Mouse (Mus musculus): ENCODE data around the gene Rbfox2. TPM values are rescaled to one million over a fixed set of nuclear protein-coding genes. Genes with fewer than 3 reads are reported as not detected.
A peak's percentile ranks its signal among the peaks of the same experiment; 100 is the strongest.

Rbfox2 gene
- polyA plus RNA-seq, 1 experiment from 2014 or later, result 54.6 TPM

DNA sequence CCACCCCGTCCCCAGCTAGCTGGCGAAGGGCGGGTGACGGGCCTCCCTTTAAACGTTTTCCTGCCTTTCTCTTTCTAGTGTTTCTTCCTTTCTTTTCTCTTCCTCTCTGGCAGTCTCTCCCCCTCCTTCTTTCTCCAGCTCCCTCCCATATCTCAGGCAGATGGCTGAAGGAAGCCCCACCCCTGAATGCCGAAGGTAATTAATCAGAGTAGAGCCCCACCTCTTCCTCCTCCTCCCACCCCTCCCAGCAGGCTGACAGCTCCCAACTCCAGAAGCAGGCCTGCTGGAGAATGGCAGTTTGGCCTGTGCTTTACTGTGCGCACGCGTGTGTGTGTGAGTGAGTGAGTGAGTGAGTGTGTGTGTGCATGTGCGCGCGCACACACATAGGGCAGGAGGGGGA lies 153.2 kb downstream of the Rbfox2 start:
- no peaks in the 10 kb centered on the region for H3K27me3 ChIP-seq
- no peaks in the 10 kb centered on the region for H3K9me3 ChIP-seq (replicated peaks)
- no peaks in the 10 kb centered on the region for H3K36me3 ChIP-seq
- peaks cover 57% of the 10 kb centered on the region for H3K4me1 ChIP-seq (replicated peaks)
- ATAC-seq (replicated peaks; ENCODE audit: insufficient number of reproducible peaks, insufficient read depth, low FRiP score, low read depth), result peak; percentile 87
- H3K9ac ChIP-seq, result peak overlapping the region; percentile 79
- H3K27ac ChIP-seq, result peak overlapping the region; percentile 94
- H3K4me2 ChIP-seq, result peak overlapping the region; percentile 63
- H3K4me3 ChIP-seq, result peak overlapping the region; percentile 68
- WGBS, result 1% methylated on average over 12 of the region's 12 CpGs

DNA sequence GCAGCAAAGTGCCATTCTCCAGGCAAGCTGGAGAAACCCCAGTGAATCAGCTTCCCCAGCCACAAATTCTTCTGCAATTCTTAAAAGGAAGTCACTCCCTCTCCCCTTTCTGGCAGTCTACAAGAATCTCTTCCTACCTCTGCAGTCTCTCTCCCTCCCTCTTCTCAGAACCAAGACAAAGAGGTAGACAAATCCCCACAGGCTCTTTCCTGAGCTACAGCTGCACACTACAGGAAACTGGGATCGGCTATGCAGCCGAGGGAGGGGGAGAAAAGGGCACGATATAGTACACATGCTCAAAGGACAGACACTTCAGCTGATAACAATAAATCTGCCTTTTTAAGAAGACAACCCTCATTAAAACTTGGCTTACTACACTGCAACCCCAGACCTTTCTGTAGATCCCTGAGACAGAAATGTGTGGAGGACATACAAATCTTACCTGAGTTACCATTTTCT lies 153.7 kb downstream of the Rbfox2 start:
- peaks cover 56% of the 10 kb centered on the region for H3K4me1 ChIP-seq (replicated peaks)
- peak; percentile 68 for ATAC-seq (replicated peaks; ENCODE audit: insufficient number of reproducible peaks, insufficient read depth, low FRiP score, low read depth)
- H3K27ac ChIP-seq, result peak overlapping the region; percentile 94
- H3K9me3 ChIP-seq (replicated peaks), result no peaks in the 10 kb centered on the region
- H3K9ac ChIP-seq, result peak overlapping the region; percentile 79
- peak overlapping the region; percentile 63 for H3K4me2 ChIP-seq
- H3K27me3 ChIP-seq, result no peaks in the 10 kb centered on the region
- H3K36me3 ChIP-seq, result no peaks in the 10 kb centered on the region
- WGBS, result 0% methylated on average over 3 of the region's 3 CpGs
- peak overlapping the region; percentile 68 for H3K4me3 ChIP-seq

DNA sequence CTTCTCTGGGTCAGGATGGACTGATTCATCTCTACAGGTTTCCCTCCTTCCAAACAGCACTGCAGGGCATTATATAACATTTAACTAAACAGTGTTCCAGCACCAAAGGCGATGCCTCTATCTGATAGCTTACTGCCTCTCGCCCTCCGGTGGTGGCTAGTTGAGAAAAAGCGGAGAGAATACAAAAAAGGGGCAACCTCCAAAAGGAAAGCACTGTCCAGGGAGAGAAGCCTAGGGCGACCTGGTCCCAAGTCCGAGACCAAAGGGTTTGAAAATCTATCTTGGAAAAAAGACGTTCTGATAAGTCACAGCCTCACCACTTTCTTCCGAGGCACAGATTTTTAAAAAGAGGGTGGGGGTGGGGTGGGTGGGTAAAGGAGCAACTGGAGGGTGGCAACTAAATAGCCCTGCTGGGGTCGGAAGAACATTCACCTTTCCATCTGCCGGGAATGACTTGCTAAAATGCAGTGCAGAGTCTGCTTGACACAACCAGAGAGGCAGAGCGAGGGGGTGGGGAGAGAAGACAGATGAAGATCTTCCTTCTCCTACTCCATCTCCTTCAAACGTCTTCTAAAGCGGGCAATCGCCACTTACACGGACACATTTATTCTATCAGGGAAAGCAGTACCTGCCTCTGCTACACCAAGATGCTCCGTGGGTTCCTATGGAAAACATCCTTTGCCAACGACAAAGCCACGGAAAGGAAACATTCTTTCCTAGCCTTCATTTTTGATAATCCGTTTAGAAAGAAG lies 154.3 kb downstream of the Rbfox2 start:
- H3K9ac ChIP-seq, result peak overlapping the region; percentile 79

DNA sequence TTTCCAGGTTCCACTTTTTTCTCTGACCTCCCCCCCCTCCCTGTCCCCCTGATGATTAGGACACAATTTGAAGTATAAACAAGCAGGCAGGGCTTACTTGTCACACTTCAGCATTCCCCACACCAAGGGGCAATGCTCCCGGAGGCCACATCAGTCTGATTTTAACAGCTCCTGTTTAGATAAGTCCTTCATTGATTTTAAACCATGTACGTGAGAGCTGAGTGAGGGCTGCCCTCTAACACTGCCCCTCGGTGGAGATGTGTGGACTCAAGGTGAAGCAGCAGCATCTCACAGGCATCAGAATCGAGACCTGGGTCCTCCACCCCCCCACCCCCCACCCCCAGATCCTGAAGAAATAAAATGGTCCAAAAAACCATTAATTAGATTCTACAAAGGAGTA lies 155.0 kb downstream of the Rbfox2 start:
- Histone ChIP-seq H3K9me3 (replicated peaks) (no peaks in the 10 kb centered on the region), H3K27ac (peak overlapping the region; percentile 94), H3K4me1 (replicated peaks) (peaks cover 53% of the 10 kb centered on the region), H3K36me3 (no peaks in the 10 kb centered on the region), H3K9ac (peak overlapping the region; percentile 79), H3K27me3 (no peaks in the 10 kb centered on the region), H3K4me3 (peak overlapping the region; percentile 68), H3K4me2 (peak overlapping the region; percentile 63)
- WGBS, result 7% methylated on average over 4 of the region's 4 CpGs
- no peak for ATAC-seq (replicated peaks; ENCODE audit: insufficient number of reproducible peaks, insufficient read depth, low FRiP score, low read depth)

More for the DNA sequence above, 154.3 kb downstream of the Rbfox2 start:
- Histone ChIP-seq H3K27ac (peak overlapping the region; percentile 94), H3K9me3 (replicated peaks) (no peaks in the 10 kb centered on the region), H3K4me3 (peak overlapping the region; percentile 68), H3K4me1 (replicated peaks) (peaks cover 54% of the 10 kb centered on the region), H3K4me2 (peak overlapping the region; percentile 63), H3K27me3 (no peaks in the 10 kb centered on the region), H3K36me3 (no peaks in the 10 kb centered on the region)
- WGBS, result 1% methylated on average over 19 of the region's 19 CpGs
- ATAC-seq (replicated peaks; ENCODE audit: insufficient number of reproducible peaks, insufficient read depth, low FRiP score, low read depth), result no peak

DNA sequence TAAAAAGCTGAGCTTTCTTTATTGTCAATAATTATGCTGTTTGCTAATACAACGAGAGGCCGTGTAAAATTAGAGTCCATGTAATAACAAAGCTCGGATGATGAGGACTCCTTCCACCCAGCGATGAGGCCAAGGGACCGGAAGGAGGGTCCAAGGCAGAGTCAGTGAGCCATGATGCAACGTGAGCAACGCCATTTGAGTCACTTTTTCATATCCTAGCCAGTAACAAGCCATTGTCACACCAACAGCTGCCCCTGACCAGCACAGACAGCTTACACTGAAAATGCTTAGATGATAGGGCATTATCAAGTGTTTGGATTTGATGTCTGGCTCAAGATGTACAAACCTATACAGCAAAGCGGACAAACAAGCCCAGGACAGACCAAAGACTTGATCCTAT lies 155.6 kb downstream of the Rbfox2 start:
- peak overlapping the region; percentile 94 for H3K27ac ChIP-seq

DNA sequence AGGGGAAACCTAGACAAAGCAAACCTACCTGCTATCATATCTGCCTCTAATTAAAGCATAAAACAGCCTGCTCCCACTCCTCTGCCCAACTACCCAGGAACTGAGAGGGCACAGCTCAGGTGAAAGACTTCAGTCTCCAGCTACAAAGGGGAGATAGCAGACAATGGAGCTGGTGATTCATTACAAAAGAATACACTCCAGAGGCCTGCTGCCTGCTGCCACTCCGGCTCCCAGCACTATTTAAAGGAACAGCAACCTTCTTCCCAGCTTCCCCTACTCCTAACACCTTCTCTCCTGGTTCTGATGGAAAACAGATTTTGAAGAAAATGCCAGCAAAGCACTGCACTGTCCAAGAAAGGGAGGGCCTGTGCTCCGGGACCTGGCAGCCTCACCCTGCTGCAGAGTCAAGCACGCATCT lies 156.4 kb downstream of the Rbfox2 start:
- ATAC-seq (replicated peaks; ENCODE audit: insufficient number of reproducible peaks, insufficient read depth, low FRiP score, low read depth), result peak; percentile 25
- Histone ChIP-seq H3K27me3 (no peaks in the 10 kb centered on the region), H3K9me3 (replicated peaks) (no peaks in the 10 kb centered on the region), H3K27ac (peak overlapping the region; percentile 94), H3K9ac (peak overlapping the region; percentile 79), H3K4me2 (peak overlapping the region; percentile 63), H3K4me1 (replicated peaks) (peaks cover 52% of the 10 kb centered on the region), H3K36me3 (no peaks in the 10 kb centered on the region), H3K4me3 (peak overlapping the region; percentile 45)
- WGBS, result 9% methylated on average over 3 of the region's 3 CpGs

More for the DNA sequence above, 155.6 kb downstream of the Rbfox2 start:
- Histone ChIP-seq H3K4me3 (peak overlapping the region; percentile 68), H3K4me2 (peak overlapping the region; percentile 63), H3K36me3 (no peaks in the 10 kb centered on the region), H3K27me3 (no peaks in the 10 kb centered on the region), H3K9me3 (replicated peaks) (no peaks in the 10 kb centered on the region), H3K9ac (peak overlapping the region; percentile 79), H3K4me1 (replicated peaks) (peaks cover 47% of the 10 kb centered on the region)
- WGBS, result 20% methylated on average over 8 of the region's 8 CpGs
- ATAC-seq (replicated peaks; ENCODE audit: insufficient number of reproducible peaks, insufficient read depth, low FRiP score, low read depth), result no peak

DNA sequence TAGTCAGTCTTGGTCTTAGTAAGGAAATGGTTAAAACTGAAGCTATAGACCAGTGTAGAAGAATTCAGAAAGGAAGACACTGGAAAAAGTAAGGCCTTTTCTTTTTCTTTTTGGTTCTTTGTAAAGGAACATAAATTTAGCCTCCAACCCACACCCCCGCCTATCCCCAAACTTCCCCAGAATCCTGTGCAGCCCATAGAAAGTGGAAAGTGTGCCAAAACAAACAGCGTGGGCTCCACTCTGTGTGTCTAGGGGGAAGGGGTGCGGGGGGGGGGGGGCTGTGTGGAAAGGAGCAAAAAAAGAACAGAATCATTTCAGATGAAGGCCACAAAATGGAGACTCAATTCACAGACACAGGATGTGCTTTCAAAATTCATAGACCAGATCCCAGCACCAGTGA lies 156.8 kb downstream of the Rbfox2 start:
- H3K4me3 ChIP-seq, result peak overlapping the region; percentile 45
- H3K4me2 ChIP-seq, result peak overlapping the region; percentile 63
- no peak for ATAC-seq (replicated peaks; ENCODE audit: insufficient number of reproducible peaks, insufficient read depth, low FRiP score, low read depth)
- H3K27me3 ChIP-seq, result no peaks in the 10 kb centered on the region
- no peaks in the 10 kb centered on the region for H3K9me3 ChIP-seq (replicated peaks)
- peaks cover 55% of the 10 kb centered on the region for H3K4me1 ChIP-seq (replicated peaks)
- H3K27ac ChIP-seq, result peak overlapping the region; percentile 94
- no peaks in the 10 kb centered on the region for H3K36me3 ChIP-seq
- peak overlapping the region; percentile 79 for H3K9ac ChIP-seq
- WGBS, result 13% methylated on average over 3 of the region's 3 CpGs

DNA sequence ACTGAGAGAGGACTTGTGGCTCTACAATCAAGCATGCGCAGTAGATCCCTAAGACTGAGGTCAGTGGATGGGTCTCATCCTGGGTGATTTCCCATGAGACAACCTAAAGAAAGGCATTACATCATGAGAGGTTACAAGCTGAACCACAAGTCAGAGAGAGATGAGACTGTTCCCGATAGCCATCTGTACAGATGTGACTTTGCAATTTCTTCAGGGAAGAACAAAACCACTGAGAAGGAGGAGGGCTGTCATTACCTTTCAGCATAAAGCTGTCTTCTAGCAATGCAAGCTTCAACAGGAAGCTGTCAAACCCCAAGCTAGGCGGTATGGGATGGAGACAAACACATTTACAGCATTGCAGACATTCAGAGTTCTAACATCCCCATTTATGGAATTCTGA lies 157.3 kb downstream of the Rbfox2 start:
- Histone ChIP-seq H3K4me2 (peak overlapping the region; percentile 63), H3K9me3 (replicated peaks) (no peaks in the 10 kb centered on the region), H3K27me3 (no peaks in the 10 kb centered on the region), H3K4me1 (replicated peaks) (peaks cover 60% of the 10 kb centered on the region), H3K9ac (no peak overlapping the region), H3K27ac (peak overlapping the region; percentile 94), H3K4me3 (peak overlapping the region; percentile 45), H3K36me3 (no peaks in the 10 kb centered on the region)
- WGBS, result 40% methylated on average over 3 of the region's 3 CpGs
- ATAC-seq (replicated peaks; ENCODE audit: insufficient number of reproducible peaks, insufficient read depth, low FRiP score, low read depth), result no peak

DNA sequence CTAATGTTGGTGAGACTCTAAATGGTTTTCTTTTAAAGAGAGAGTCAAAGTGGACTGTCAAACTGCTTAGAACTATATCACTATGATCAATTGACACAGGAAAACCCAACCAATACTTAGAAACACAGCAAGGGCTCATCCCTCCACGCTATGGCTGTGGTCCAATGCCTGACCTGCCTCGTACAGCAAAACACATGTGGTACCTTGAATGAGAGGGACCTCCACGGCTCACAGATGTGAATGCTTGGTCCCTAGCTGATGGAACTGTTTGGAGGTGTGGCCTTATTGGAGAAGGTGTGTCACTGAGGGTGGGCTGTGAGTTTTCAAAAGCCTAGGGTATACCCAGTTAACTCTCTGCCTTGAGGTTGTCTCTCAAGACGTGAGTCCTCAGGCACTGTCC lies 159.9 kb downstream of the Rbfox2 start:
- ATAC-seq (replicated peaks; ENCODE audit: insufficient number of reproducible peaks, insufficient read depth, low FRiP score, low read depth), result no peak
- H3K4me2 ChIP-seq, result no peak overlapping the region
- no peak overlapping the region for H3K4me3 ChIP-seq
- no peak overlapping the region for H3K27ac ChIP-seq
- peaks cover 66% of the 10 kb centered on the region for H3K4me1 ChIP-seq (replicated peaks)
- WGBS, result 73% methylated on average over 4 of the region's 4 CpGs
- no peak overlapping the region for H3K9ac ChIP-seq
- no peaks in the 10 kb centered on the region for H3K27me3 ChIP-seq
- H3K36me3 ChIP-seq, result no peaks in the 10 kb centered on the region
- no peaks in the 10 kb centered on the region for H3K9me3 ChIP-seq (replicated peaks)

DNA sequence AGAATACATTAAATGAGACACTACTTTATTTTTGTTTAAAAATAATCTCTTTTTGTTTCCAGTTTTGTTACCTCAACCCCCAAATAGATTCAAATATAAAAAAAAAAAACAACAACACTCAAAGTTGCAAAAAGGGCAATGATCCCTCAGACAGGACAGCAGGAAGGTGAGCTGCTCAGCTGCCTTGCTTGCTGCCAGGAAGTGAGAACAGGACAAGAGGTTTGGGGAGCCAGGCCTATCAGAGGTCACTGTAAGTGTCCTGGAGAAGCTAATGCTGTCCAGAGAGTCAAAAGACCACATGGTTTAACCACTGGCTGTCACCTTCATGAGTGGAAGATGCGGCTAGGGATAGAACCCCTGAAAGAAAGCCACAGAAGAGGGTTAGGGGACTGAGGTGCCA lies 161.8 kb downstream of the Rbfox2 start:
- Histone ChIP-seq H3K4me2 (no peak overlapping the region), H3K27me3 (no peaks in the 10 kb centered on the region), H3K9me3 (replicated peaks) (no peaks in the 10 kb centered on the region), H3K9ac (no peak overlapping the region), H3K4me1 (replicated peaks) (peaks cover 62% of the 10 kb centered on the region), H3K27ac (no peak overlapping the region), H3K4me3 (no peak overlapping the region), H3K36me3 (no peaks in the 10 kb centered on the region)
- ATAC-seq (replicated peaks; ENCODE audit: insufficient number of reproducible peaks, insufficient read depth, low FRiP score, low read depth), result no peak
- 49% methylated on average over 1 of the region's 1 CpGs for WGBS

DNA sequence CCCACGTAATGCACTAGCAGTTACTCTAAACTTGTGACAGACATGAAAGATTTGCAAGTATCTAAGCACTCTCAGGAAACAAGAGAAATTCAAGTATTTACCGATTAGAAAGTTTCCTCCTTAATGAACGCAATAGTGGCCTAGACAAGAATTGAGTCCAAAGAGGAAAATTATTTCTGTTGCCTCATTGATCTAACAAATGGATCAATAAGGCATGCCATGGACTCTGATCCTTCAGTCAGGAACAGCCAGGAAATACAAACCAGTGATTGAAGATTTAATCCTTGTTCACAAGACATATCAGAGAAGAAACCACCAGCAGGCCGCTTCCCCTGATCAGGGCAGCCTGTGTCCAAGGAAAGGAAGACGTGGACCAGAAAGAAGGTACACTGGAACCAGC lies 164.0 kb downstream of the Rbfox2 start:
- no peak overlapping the region; the same call in 1 of the 2 replicates for H3K27ac ChIP-seq

DNA sequence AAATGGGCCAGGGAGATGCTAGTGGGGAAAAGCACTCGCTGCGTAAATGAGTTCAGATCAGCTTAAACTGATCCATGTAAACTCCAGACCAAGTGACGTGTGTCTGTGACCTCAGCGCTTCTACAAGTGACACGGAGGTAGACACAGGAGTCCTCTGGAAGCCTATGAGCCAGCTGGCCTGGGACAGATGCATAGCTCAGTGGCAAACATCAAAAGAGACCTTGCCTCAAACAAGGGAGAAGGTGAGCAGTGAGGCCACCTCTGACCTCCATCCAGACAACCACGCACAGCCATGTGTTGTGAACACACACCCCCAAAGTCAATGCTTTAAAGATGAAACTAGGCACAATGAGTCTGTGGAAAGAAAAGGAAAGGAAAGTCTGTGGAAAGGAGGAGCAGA lies 164.5 kb downstream of the Rbfox2 start:
- Histone ChIP-seq H3K27me3 (no peaks in the 10 kb centered on the region), H3K4me1 (replicated peaks) (peaks cover 53% of the 10 kb centered on the region), H3K36me3 (no peaks in the 10 kb centered on the region), H3K9me3 (replicated peaks) (no peaks in the 10 kb centered on the region), H3K9ac (no peak overlapping the region), H3K4me3 (no peak overlapping the region), H3K4me2 (no peak overlapping the region), H3K27ac (no peak overlapping the region; the same call in 1 of the 2 replicates)
- WGBS, result 68% methylated on average over 6 of the region's 6 CpGs
- no peak for ATAC-seq (replicated peaks; ENCODE audit: insufficient number of reproducible peaks, insufficient read depth, low FRiP score, low read depth)

More for the DNA sequence above, 164.0 kb downstream of the Rbfox2 start:
- no peak overlapping the region for H3K9ac ChIP-seq
- peaks cover 57% of the 10 kb centered on the region for H3K4me1 ChIP-seq (replicated peaks)
- no peaks in the 10 kb centered on the region for H3K9me3 ChIP-seq (replicated peaks)
- H3K4me3 ChIP-seq, result no peak overlapping the region
- no peaks in the 10 kb centered on the region for H3K36me3 ChIP-seq
- 82% methylated on average over 5 of the region's 5 CpGs for WGBS
- no peak overlapping the region for H3K4me2 ChIP-seq
- no peaks in the 10 kb centered on the region for H3K27me3 ChIP-seq
- no peak for ATAC-seq (replicated peaks; ENCODE audit: insufficient number of reproducible peaks, insufficient read depth, low FRiP score, low read depth)

All from heart, embryonic 15.5 days (tissue).